Mouse (Mus musculus) E14TG2a.4 (cell line): ENCODE results near the gene Foxn3.

ENCODE experiments used
- CTCF ChIP-seq: conservative IDR thresholded peaks from 2 replicates; pipeline ENCODE4 v1.5.1; 2014; ENCODE audit warnings: low read length
- NANOG ChIP-seq: IDR thresholded peaks from 2 replicates; pipeline ENCODE4 v1.6.1; 2014; ENCODE audit warnings: borderline replicate concordance, low read length, mixed read lengths

DNA sequence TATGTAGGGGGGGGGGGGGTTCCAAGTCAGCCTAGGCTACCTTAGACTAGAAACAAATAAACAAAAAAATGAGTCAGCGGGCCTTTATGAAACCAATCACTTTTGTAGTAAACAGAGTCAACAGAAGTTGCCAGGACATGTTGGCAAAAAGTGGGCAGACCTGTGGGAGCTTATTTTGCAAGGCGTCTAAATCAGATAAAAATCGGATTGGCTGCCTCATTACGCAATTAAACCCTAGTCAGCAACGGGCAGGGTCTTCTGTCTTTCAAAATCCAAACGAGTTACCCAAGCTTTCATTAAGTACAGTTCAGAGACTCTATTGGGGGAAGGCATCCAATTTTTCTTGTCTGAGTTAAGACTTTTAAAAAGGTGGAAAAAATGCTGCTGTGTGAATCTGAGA is 329.0 kb downstream of the Foxn3 start:
- TF ChIP-seq CTCF (no peak), NANOG (no peak)
